Mouse (Mus musculus) liver, postnatal 0 days (tissue): ENCODE results near the gene Dlg2.

Experiments
- CTCF ChIP-seq: sonication (generic); IDR thresholded peaks from 2 replicates; pipeline ENCODE4 v1.5.1; 2016; ENCODE audit warnings: antibody characterized with exemption, low read depth
- EP300 ChIP-seq: IDR thresholded peaks from 2 replicates; pipeline ENCODE4 v1.6.1; 2016; ENCODE audit warnings: antibody characterized with exemption, low read depth, mild to moderate bottlenecking

GRCm38 (mm10) chr7:91434739-91435138 is 958.3 kb downstream of the Dlg2 start:
- TF ChIP-seq CTCF (no peak), EP300 (no peak)
